Mouse (Mus musculus): ENCODE data around the gene Ints5. TPM values are rescaled to one million over a fixed set of nuclear protein-coding genes. Genes with fewer than 3 reads are reported as not detected.
"Not testable (repeated sequence)": the region's sequence is repeated elsewhere in the genome, so short reads cannot be mapped to it uniquely, and the experiment has no call there.

The Ints5 gene
- 34.3 and 34.6 TPM in 2 replicates for polyA plus RNA-seq (2015; fragmentation: Nextera tagmentation; extraction: Ambion mirVana)

DNA sequence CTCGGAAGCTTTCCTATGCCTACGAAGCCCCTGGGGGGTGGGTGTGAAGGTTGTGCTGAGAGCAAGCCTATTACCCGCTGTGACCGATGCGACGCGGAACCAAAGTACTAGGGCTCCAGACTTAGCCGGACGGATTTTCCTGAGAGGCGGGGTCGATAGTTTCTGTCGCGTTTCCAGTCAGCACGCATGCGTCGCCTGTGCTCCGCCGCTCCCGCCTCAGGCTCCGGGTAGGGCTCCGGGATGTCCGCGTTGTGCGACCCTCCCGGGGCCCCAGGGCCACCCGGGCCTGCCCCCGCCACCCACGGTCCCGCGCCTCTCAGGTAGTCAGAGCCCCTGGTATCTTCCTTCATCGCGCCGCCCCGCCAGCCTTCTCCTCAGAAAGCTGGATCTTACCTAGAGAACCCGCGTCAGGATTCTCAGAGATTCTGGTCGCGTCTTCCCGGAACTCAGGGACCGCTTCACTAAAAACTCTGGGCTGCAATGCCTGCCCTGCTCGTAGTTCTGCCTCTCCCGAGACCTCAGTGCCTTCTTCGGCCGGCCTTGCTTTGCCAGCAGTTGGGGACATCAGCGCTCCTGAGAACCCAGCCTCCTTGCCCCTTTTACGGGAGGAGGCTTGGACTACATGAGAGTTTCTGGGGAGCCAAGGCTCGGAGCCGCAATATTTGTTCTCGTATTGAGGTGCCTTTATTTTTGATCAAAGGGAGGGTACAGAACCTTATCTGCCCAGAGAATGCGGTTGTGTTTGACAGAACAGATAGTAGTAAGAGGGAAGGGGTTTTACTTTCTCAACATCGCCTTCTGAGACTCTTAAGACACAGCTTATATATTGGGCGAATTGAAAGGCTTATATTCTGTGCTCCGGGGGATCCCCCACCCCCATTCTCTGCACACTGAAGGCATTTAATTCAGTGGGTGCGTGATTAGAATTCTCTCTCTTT is at the start of gene Ints5:
Gene Ints5, plus strand, starts transcription at position 177 of the 938 bp plus-strand sequence.
- Histone ChIP-seq H3K4me3 (peak within 1 kb of the TSS; percentile 79), H3K9me3 (no peaks in the 10 kb centered on the region), H3K27ac (peak within 1 kb of the TSS; percentile 89), H3K36me3 (peaks cover 31% of the 10 kb centered on the region), H3K4me1 (replicated peaks) (peaks cover 48% of the 10 kb centered on the region), H3K4me2 (peak within 1 kb of the TSS; percentile 96), H3K27me3 (no peaks in the 10 kb centered on the region), H3K9ac (peak within 1 kb of the TSS; percentile 91)
- 2% methylated on average over 54 of the region's 54 CpGs for WGBS
- peak; percentile 34 for ATAC-seq (ENCODE audit: low FRiP score)

DNA sequence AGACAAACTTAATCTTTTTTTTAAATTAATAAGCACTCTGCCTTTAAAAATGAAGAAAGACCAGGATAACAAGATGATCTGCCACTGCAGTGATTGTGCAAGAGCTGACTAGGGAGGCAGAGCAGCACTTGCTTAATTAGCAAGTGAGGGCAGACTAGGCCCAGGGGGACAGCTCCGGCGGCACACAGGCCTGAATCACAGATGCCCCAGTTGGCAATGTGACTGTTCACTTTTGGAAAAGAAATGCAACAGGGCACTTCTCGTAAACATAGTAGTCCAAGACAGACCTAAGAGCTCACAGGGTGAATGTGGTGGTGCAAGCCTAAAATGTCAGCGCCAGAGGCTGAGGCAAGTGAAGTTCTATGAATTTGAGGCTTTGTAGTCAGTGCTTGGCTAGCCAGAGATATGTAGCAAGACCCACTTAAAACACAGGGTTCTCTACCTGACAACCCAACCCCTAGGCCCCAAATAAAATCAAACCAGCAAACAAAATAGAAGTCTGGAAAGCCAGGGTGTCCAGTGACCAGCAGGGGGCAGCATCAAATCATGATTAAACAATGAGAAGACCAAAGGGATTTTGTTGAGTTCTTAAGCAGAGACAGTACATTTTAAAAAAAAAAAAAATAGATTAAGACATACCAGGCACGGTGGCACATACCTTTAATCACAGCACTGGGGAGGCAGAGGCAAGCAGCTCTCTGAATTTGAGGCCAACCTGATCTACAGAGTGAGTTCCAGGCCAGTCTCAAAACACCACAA is 48.3 kb upstream of the Ints5 start:
- no peak for ATAC-seq (ENCODE audit: low FRiP score)
- no peaks in the 10 kb centered on the region for H3K27me3 ChIP-seq
- no peak overlapping the region for H3K4me3 ChIP-seq
- no peak overlapping the region for H3K9ac ChIP-seq
- H3K9me3 ChIP-seq, result no peaks in the 10 kb centered on the region
- peaks cover 21% of the 10 kb centered on the region for H3K4me1 ChIP-seq (replicated peaks)
- no peak overlapping the region for H3K27ac ChIP-seq
- H3K36me3 ChIP-seq, result peaks cover 61% of the 10 kb centered on the region
- H3K4me2 ChIP-seq, result no peak overlapping the region
- WGBS, result 59% methylated on average over 5 of the region's 5 CpGs

DNA sequence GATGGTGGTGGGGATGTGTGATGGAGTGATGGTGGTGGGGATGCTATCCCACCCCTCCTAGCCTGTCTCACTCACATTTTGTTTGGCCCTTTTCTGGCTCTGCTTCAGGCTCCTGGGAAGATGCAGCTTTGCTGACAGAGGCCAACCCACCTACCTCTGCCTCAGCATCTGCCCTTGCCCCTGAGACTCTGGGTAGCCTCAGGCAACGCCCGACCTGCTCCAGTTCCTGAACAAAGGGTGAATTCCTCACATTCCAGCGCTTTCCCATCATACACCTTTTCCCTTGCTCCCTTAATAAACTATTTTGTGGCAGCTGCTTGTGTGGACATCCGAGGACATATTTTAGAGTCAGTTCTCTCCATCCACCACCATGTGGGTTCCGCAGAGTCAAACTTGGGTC is 44.4 kb upstream of the Ints5 start:
- no peaks in the 10 kb centered on the region for H3K27me3 ChIP-seq
- WGBS, result 85% methylated on average over 5 of the region's 5 CpGs
- no peak overlapping the region for H3K27ac ChIP-seq
- no peak for ATAC-seq (ENCODE audit: low FRiP score)
- no peak overlapping the region for H3K9ac ChIP-seq
- H3K9me3 ChIP-seq, result no peaks in the 10 kb centered on the region
- H3K4me2 ChIP-seq, result no peak overlapping the region
- H3K4me3 ChIP-seq, result no peak overlapping the region
- peaks cover 5% of the 10 kb centered on the region; the same call in 1 of the 2 replicates for H3K4me1 ChIP-seq (replicated peaks)
- H3K36me3 ChIP-seq, result peaks cover 49% of the 10 kb centered on the region

DNA sequence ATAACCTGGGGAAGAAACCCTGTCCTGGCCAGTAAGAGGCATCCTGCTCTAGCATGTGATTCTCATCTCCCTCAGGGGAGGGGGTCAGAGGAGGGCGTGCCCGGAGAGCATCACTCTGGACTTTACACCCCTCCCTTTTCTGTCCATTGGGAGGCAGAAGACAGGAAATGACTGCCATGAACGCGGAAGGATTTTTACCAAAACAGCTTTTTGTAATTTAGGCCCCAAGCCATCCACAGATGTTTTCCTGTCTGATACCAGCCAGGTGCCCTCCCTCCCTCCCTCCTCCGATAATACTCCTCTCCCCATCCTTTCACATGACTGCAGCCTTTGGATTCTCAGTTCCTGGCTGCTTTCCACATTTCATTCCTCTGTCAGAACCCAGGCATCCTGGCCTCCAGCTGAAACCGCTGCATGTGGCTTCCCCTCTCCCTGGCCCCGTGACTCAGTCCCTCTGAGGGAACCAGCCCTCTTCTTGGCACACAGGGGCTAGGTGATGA is 42.4 kb upstream of the Ints5 start, which contains the start of gene Lrrn4cl:
Gene Lrrn4cl, plus strand, starts transcription at position 367 of the 500 bp plus-strand sequence.
- no peak within 1 kb of the TSS for H3K4me2 ChIP-seq
- no peak for ATAC-seq (ENCODE audit: low FRiP score)
- no peak within 1 kb of the TSS for H3K4me3 ChIP-seq
- 35% methylated on average over 7 of the region's 7 CpGs for WGBS
- peaks cover 40% of the 10 kb centered on the region for H3K36me3 ChIP-seq
- peaks cover 5% of the 10 kb centered on the region; the same call in 1 of the 2 replicates for H3K4me1 ChIP-seq (replicated peaks)
- H3K27me3 ChIP-seq, result no peaks in the 10 kb centered on the region
- H3K27ac ChIP-seq, result 0 out of 2 replicates have a peak within 1 kb of the TSS, but pooled peaks have one; percentile 23
- no peaks in the 10 kb centered on the region for H3K9me3 ChIP-seq
- H3K9ac ChIP-seq, result peak within 1 kb of the TSS; percentile 43; the same call in 1 of the 2 replicates

DNA sequence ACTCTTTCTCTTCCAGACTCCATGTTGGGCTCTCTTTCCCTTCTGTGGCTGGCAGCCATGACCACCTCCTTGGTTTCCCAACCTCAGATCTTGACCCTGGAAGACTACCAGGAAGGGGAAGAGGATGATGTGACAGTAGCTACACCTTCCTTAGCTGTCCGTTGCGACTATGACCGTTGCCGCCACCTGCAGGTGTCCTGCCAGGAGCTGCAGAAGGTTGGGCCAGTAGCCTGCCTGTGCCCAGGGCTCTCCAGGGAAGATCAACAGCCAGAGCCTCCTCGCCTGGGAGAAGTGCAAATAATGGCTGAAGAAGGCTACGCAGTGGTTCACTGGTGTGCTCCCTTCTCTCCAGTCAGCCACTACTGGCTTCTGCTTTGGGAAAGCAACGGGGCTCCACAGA is 41.2 kb upstream of the Ints5 start:
- ATAC-seq (ENCODE audit: low FRiP score), result no peak
- H3K4me2 ChIP-seq, result no peak overlapping the region
- H3K27me3 ChIP-seq, result no peaks in the 10 kb centered on the region

DNA sequence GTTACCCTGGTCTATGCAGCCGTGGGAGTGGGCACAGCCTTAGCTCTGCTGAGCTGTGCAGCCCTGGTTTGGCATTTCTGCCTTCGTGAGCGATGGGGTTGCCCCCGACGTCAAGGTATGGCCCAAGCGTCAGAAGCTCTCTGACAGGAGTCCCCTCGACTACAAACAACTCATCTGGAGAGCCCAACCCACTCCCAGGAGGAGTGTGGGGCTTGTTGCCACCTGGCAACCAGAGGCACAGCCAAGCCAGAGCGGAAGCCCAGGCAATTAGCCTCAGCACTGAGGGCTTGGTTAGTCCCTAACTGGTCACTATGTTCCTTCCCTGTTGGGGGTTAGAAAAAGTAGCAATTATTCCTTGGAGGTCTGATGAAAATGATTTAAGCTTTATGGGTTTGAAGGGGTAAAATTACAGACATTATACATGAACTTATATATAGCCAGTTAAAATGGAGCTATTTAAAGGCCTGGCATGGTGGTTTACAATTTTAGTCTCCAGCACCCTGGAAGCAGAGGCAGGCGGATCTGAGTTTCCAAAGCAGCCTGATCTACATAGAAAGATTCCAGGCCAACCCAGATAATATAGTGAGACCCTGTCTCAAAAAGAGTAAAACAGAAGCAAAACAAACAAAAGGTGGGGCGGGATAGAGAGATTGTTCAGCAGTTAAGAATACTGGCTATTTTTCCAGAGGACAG is 40.4 kb upstream of the Ints5 start:
- Histone ChIP-seq H3K27ac (no peak overlapping the region), H3K4me1 (replicated peaks) (peaks cover 5% of the 10 kb centered on the region; the same call in 1 of the 2 replicates), H3K27me3 (no peaks in the 10 kb centered on the region), H3K9me3 (no peaks in the 10 kb centered on the region), H3K4me2 (no peak overlapping the region), H3K9ac (peak overlapping the region; percentile 19; the same call in 1 of the 2 replicates), H3K4me3 (no peak overlapping the region), H3K36me3 (peaks cover 20% of the 10 kb centered on the region)
- no peak for ATAC-seq (ENCODE audit: low FRiP score)
- 62% methylated on average over 10 of the region's 10 CpGs for WGBS

More for the DNA sequence above, 41.2 kb upstream of the Ints5 start:
- H3K4me1 ChIP-seq (replicated peaks), result peaks cover 5% of the 10 kb centered on the region; the same call in 1 of the 2 replicates
- no peaks in the 10 kb centered on the region for H3K9me3 ChIP-seq
- no peak overlapping the region for H3K4me3 ChIP-seq
- peaks cover 28% of the 10 kb centered on the region for H3K36me3 ChIP-seq
- 58% methylated on average over 7 of the region's 7 CpGs for WGBS
- no peak overlapping the region for H3K27ac ChIP-seq
- H3K9ac ChIP-seq, result peak overlapping the region; percentile 19; the same call in 1 of the 2 replicates

DNA sequence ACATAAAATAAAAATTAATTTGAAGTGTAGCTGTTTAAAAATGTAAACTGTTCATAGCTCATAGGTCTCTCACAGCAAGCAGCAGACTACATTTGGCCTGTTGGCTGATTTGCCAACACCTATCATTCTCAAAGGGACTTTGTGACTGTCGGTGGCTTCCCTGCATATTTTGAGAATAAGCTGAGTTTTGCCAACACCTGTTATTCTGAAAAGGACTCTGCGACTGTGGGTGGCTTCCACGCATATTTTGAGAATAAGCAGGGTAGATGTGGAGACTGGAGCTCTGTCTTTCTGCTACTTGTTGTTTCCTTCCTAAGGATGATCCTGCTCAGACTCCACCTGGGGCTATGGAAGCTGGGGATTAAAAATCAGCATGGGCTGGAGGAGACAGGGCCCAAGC is 39.7 kb upstream of the Ints5 start:
- no peak overlapping the region for H3K4me3 ChIP-seq
- ATAC-seq (ENCODE audit: low FRiP score), result no peak
- H3K9ac ChIP-seq, result no peak overlapping the region
- peaks cover 13% of the 10 kb centered on the region for H3K36me3 ChIP-seq
- WGBS, result 86% methylated on average over 3 of the region's 3 CpGs
- H3K27ac ChIP-seq, result no peak overlapping the region
- H3K27me3 ChIP-seq, result no peaks in the 10 kb centered on the region
- H3K4me1 ChIP-seq (replicated peaks), result peaks cover 5% of the 10 kb centered on the region; the same call in 1 of the 2 replicates
- H3K9me3 ChIP-seq, result no peaks in the 10 kb centered on the region
- H3K4me2 ChIP-seq, result no peak overlapping the region

DNA sequence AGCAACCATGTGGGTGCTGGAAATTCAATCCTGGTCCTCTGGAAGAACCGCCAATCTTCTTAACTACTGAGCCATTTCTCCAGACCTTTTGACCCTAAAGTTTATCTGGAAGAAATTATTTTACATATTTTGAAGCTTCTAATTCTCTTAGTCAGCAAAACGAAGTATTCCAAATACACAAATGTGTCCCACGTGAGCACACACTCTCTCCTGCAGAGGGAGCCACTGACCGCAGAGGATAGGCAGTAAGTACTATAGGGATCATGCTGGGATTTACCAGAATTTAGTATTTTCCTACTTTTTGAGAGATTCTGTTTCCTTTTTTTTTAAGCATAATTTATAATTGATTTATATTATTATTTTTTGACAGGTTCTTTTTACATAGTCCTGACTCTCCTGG is 35.1 kb upstream of the Ints5 start:
- Histone ChIP-seq H3K9ac (no peak overlapping the region), H3K9me3 (no peaks in the 10 kb centered on the region), H3K27me3 (no peaks in the 10 kb centered on the region), H3K27ac (no peak overlapping the region), H3K36me3 (no peaks in the 10 kb centered on the region), H3K4me2 (no peak overlapping the region), H3K4me1 (replicated peaks) (no peaks in the 10 kb centered on the region), H3K4me3 (no peak overlapping the region)
- WGBS, result 42% methylated on average over 4 of the region's 4 CpGs
- ATAC-seq (ENCODE audit: low FRiP score), result no peak

DNA sequence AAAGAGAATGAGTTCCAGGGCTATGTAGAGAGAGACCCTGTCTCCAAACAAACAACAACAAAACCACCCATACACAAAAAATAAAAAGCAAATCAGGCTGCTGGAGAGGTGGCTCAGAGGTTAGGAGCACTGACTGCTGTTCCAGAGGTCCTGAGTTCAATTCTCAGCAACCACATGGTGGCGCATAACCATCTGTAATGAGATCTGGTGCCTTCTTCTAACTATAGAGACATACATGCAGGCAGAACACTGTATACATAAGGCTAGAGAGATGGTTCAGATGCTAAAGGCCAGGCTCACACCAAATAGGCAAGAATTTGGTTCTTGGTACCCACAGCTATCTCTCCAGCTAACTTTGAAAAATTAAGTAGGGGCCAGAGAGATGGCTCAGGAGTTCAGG is 33.8 kb upstream of the Ints5 start:
- no peaks in the 10 kb centered on the region for H3K4me1 ChIP-seq (replicated peaks)
- no peaks in the 10 kb centered on the region for H3K9me3 ChIP-seq
- 22% methylated on average over 1 of the region's 1 CpGs for WGBS
- H3K36me3 ChIP-seq, result no peaks in the 10 kb centered on the region
- H3K27me3 ChIP-seq, result no peaks in the 10 kb centered on the region
- H3K4me2 ChIP-seq, result no peak overlapping the region
- no peak for ATAC-seq (ENCODE audit: low FRiP score)
- no peak overlapping the region for H3K9ac ChIP-seq
- no peak overlapping the region for H3K27ac ChIP-seq
- H3K4me3 ChIP-seq, result no peak overlapping the region

DNA sequence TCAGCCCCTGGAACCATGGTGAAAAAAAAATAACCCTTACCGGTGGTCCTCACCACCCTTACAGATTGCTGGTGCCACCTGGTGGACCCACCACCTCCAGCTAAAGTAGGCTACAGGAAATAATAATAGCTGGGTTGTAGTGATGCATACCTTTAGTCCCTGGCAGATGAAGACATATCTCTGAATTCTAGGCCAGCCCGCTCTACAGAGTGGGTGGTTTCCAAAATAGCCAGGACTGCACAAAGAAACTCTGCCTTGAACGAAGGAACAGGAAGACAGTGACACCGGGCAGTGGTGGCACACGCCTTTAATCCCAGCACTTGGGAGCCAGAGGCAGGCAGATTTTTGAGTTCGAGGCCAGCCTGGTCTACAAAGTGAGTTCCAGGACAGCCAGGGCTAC is 28.5 kb upstream of the Ints5 start:
- no peak overlapping the region for H3K27ac ChIP-seq
- H3K4me1 ChIP-seq (replicated peaks), result no peaks in the 10 kb centered on the region
- WGBS, result 84% methylated on average over 6 of the region's 6 CpGs
- no peak overlapping the region for H3K4me3 ChIP-seq
- H3K27me3 ChIP-seq, result no peaks in the 10 kb centered on the region
- no peak overlapping the region for H3K4me2 ChIP-seq
- H3K36me3 ChIP-seq, result no peaks in the 10 kb centered on the region
- ATAC-seq (ENCODE audit: low FRiP score), result no peak
- H3K9ac ChIP-seq, result no peak overlapping the region
- H3K9me3 ChIP-seq, result no peaks in the 10 kb centered on the region

DNA sequence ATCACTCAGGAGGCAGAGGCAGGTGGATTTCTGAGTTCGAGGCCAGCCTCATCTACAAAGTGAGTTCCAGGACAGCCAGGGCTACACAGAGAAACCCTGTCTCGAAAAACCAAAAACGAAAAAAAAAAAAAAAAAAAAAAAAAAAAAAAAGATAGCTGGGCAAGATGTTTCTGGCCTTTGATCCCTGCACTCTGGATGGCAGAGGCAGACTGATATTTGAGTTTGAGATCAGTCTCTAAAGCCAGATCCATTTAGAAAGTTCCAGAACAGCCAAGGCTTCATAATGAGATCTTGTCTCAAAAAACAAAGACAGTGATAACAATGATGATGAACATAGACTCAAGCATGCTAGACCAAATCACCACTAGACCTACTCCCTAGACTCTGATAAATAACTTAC is 22.4 kb upstream of the Ints5 start:
- 80% methylated on average over 3 of the region's 3 CpGs for WGBS
- H3K9ac ChIP-seq; H3K9me3 ChIP-seq; H3K4me3 ChIP-seq; ATAC-seq (ENCODE audit: low FRiP score); H3K27ac ChIP-seq; H3K27me3 ChIP-seq: not testable (repeated sequence)
- H3K36me3 ChIP-seq, result peaks cover 24% of the 10 kb centered on the region
- peaks cover 18% of the 10 kb centered on the region for H3K4me1 ChIP-seq (replicated peaks)
- peak overlapping the region; percentile 54 for H3K4me2 ChIP-seq

All from hindbrain, embryonic 13.5 days (tissue).